Mouse (Mus musculus) kidney, embryonic 16.5 days (tissue): ENCODE measurements around the gene Prkra. TPM values are rescaled to one million over a fixed set of nuclear protein-coding genes. Genes with fewer than 3 reads are reported as not detected.

Source experiments
- ATAC-seq: fragments of 200-750 bp; cut with Nextera tagmentation; 2 replicates; pipeline ENCODE4 v1.8.0; 2017; ENCODE audit warnings: moderate TSS enrichment; ENCODE audit not compliant: low FRiP score, low TSS enrichment
- H3K27ac ChIP-seq: fragments of 300-500 bp; sonication (generic); 2 replicates; pipeline ENCODE4 v1.5.1; 2014; ENCODE audit warnings: low read length
- H3K27me3 ChIP-seq: fragments of 300-500 bp; sonication (generic); 2 replicates; pipeline ENCODE4 v1.6.1; 2014; ENCODE audit warnings: low read length, control low read depth, mixed read lengths; ENCODE audit not compliant: insufficient read depth
- H3K36me3 ChIP-seq: fragments of 300-500 bp; sonication (generic); 2 replicates; pipeline ENCODE4 v1.6.1; 2014; ENCODE audit warnings: low read length, control low read depth, mixed read lengths; ENCODE audit not compliant: insufficient read depth
- H3K4me1 ChIP-seq: fragments of 300-500 bp; sonication (generic); 2 replicates; pipeline ENCODE4 v1.6.1; 2014; ENCODE audit warnings: low read length, control low read depth, mixed read lengths; ENCODE audit not compliant: insufficient read depth
- H3K4me2 ChIP-seq: fragments of 300-500 bp; sonication (generic); replicated peaks from 2 replicates; pipeline ENCODE4 v1.6.1; 2014; ENCODE audit warnings: low read depth, low read length
- H3K4me3 ChIP-seq: fragments of 300-500 bp; sonication (generic); 2 replicates; pipeline ENCODE4 v1.5.1; 2014; ENCODE audit warnings: mild to moderate bottlenecking, low read length
- H3K9ac ChIP-seq: fragments of 300-500 bp; sonication (generic); replicated peaks from 2 replicates; pipeline ENCODE4 v1.6.1; 2014; ENCODE audit warnings: low read length
- H3K9me3 ChIP-seq: fragments of 300-500 bp; sonication (generic); 2 replicates; pipeline ENCODE4 v1.6.1; 2016; ENCODE audit warnings: low read length, control low read depth
- WGBS: fragments of 180-500 bp; shearing (Covaris S2); extraction: QIAGEN DNeasy Blood & Tissue Kit; methylation state at CpG from one replicate; pipeline ENCODE4 v1.1.7; 2014; 5-methylcytosine and 5-hydroxymethylcytosine counted together
- polyA plus RNA-seq: library from polyadenylated mRNA; unstranded; fragments of >200 nt; fragmentation: Nextera tagmentation; extraction: Ambion mirVana; gene quantifications from 2 replicates; pipeline ENCODE4 v1.2.1, GENCODE M21; 2015

Gene Prkra
- polyA plus RNA-seq, 1 experiment from 2014 or later = 80.6 TPM

GRCm38 (mm10) chr2:76599214-76599613 lies 48.6 kb downstream of the Prkra start:
- H3K9me3 ChIP-seq = no peaks in the 10 kb centered on the region
- 77% methylated on average over 5 of the region's 5 CpGs for WGBS
- no peak for ATAC-seq
- no peak overlapping the region for H3K4me2 ChIP-seq
- H3K4me3 ChIP-seq = no peak overlapping the region
- H3K36me3 ChIP-seq = peaks cover 7% of the 10 kb centered on the region; the same call in 1 of the 2 replicates
- H3K4me1 ChIP-seq = no peaks in the 10 kb centered on the region
- no peaks in the 10 kb centered on the region for H3K27me3 ChIP-seq
- no peak overlapping the region for H3K9ac ChIP-seq
- no peak overlapping the region for H3K27ac ChIP-seq

- H3K9ac ChIP-seq = no peak overlapping the region
- no peak overlapping the region for H3K27ac ChIP-seq
- no peak overlapping the region for H3K4me2 ChIP-seq
- ATAC-seq = no peak
- peaks cover 7% of the 10 kb centered on the region for H3K36me3 ChIP-seq
- no peaks in the 10 kb centered on the region for H3K27me3 ChIP-seq
- no peaks in the 10 kb centered on the region for H3K9me3 ChIP-seq
- no peaks in the 10 kb centered on the region for H3K4me1 ChIP-seq
- H3K4me3 ChIP-seq = no peak overlapping the region
- 84% methylated on average over 11 of the region's 11 CpGs for WGBS
These were observed 50.3 kb downstream of the Prkra start for GRCm38 (mm10) chr2:76597521-76597920.

GRCm38 (mm10) chr2:76592401-76592924 lies 55.4 kb downstream of the Prkra start:
- WGBS = 67% methylated on average over 3 of the region's 3 CpGs
- no peak for ATAC-seq
- H3K27ac ChIP-seq = no peak overlapping the region

GRCm38 (mm10) chr2:76590221-76590620 lies 57.6 kb downstream of the Prkra start:
- H3K27me3 ChIP-seq = no peaks in the 10 kb centered on the region
- H3K4me1 ChIP-seq = no peaks in the 10 kb centered on the region
- ATAC-seq = no peak
- WGBS = 84% methylated on average over 7 of the region's 7 CpGs
- H3K36me3 ChIP-seq = peaks cover 11% of the 10 kb centered on the region
- H3K4me2 ChIP-seq = no peak overlapping the region
- no peaks in the 10 kb centered on the region for H3K9me3 ChIP-seq
- no peak overlapping the region for H3K4me3 ChIP-seq
- H3K9ac ChIP-seq = no peak overlapping the region
- H3K27ac ChIP-seq = no peak overlapping the region

More at GRCm38 (mm10) chr2:76592401-76592924, 55.4 kb downstream of the Prkra start:
- no peak overlapping the region for H3K4me3 ChIP-seq
- H3K4me2 ChIP-seq = no peak overlapping the region
- H3K9ac ChIP-seq = no peak overlapping the region
- H3K9me3 ChIP-seq = no peaks in the 10 kb centered on the region
- no peaks in the 10 kb centered on the region for H3K27me3 ChIP-seq
- no peaks in the 10 kb centered on the region for H3K4me1 ChIP-seq
- peaks cover 7% of the 10 kb centered on the region for H3K36me3 ChIP-seq

- no peaks in the 10 kb centered on the region for H3K4me1 ChIP-seq
- no peaks in the 10 kb centered on the region for H3K9me3 ChIP-seq
- H3K27ac ChIP-seq = no peak overlapping the region
- H3K27me3 ChIP-seq = no peaks in the 10 kb centered on the region
- H3K4me3 ChIP-seq = no peak overlapping the region
- H3K9ac ChIP-seq = no peak overlapping the region
- no peak for ATAC-seq
- H3K36me3 ChIP-seq = peaks cover 7% of the 10 kb centered on the region; the same call in 1 of the 2 replicates
- no peak overlapping the region for H3K4me2 ChIP-seq
- 82% methylated on average over 10 of the region's 10 CpGs for WGBS
These were observed 60.9 kb downstream of the Prkra start for GRCm38 (mm10) chr2:76586906-76587305.

- Histone ChIP-seq H3K36me3 (peaks cover 7% of the 10 kb centered on the region; the same call in 1 of the 2 replicates), H3K9ac (no peak overlapping the region), H3K4me2 (no peak overlapping the region), H3K4me1 (no peaks in the 10 kb centered on the region), H3K27ac (no peak overlapping the region), H3K9me3 (no peaks in the 10 kb centered on the region), H3K4me3 (no peak overlapping the region), H3K27me3 (no peaks in the 10 kb centered on the region)
- no peak for ATAC-seq
- 92% methylated on average over 13 of the region's 13 CpGs for WGBS
These were observed 62.7 kb downstream of the Prkra start for GRCm38 (mm10) chr2:76585090-76585489.

Other genes with a start within 250 kb of the Prkra start
- gene Osbpl6, start 241.5 kb downstream of the Prkra start, polyA plus RNA-seq = 17.8 and 18.4 TPM in 2 replicates
- gene Pjvk, start 461 bp upstream of the Prkra start, polyA plus RNA-seq = 2.3 and 2.6 TPM in 2 replicates
- 55.3 and 60.7 TPM in 2 replicates for gene Fkbp7, start 25.1 kb upstream of the Prkra start, polyA plus RNA-seq
- gene Plekha3, start 27.3 kb upstream of the Prkra start, polyA plus RNA-seq = 3.6 and 4.0 TPM in 2 replicates